Mouse (Mus musculus): Measurements from ENCODE around the gene Pcgf6. TPM values are rescaled to one million over a fixed set of nuclear protein-coding genes. Genes with fewer than 3 reads are reported as not detected.

Pcgf6 gene
- total RNA-seq (2014; rRNA removed) (29.9 and 33.3 TPM in 2 replicates), polyA plus RNA-seq (2015; fragmentation: Nextera tagmentation; extraction: Ambion mirVana) (13.7 and 20.9 TPM in 2 replicates)

DNA sequence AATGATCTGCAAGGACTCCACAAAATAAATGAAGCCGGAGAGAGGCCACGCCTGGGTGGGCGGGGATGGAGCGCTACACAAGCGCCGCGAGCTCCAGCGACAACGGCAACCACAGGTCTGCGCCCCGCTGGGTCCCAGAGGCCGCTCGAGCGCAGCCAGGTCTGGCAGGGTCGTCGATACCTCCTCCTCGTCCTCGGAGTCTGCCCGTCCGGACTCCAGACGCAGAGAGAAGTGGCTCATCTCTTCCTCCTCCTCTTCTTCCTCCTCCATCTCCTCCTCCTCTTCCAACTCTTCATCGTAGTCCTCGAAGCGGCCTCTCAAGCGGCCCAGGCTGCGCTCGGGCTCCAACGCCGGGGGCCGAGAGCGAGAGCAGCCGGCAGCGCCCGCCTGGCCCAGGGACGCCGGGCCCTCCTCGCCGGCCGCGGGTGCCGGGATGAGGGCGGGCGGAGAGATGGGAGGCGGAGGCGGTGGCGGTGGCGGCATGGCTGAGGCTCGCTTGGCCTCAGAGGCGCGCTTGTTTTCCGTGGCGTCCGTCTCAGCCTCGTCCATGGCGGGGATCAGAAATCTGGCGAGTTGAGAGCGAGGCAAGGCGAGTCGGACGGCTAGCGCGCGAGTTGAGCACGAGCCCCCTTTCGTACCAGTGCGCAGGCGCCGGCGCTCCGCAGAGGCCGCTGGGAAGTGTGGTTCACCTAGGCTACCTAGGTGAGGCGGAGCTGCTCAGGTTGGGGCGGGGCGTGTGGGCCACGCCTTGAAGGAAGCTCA, at the start of gene Pcgf6:
Gene Pcgf6, minus strand, starts transcription at position 636 of the 762 bp plus-strand sequence.
- under 1% methylated on average over 73 of the region's 75 CpGs for WGBS
- DNase-seq: peak; percentile 91
- no peaks in the 10 kb centered on the region for H3K27me3 ChIP-seq (ENCODE audit: insufficient read depth, low read length)

DNA sequence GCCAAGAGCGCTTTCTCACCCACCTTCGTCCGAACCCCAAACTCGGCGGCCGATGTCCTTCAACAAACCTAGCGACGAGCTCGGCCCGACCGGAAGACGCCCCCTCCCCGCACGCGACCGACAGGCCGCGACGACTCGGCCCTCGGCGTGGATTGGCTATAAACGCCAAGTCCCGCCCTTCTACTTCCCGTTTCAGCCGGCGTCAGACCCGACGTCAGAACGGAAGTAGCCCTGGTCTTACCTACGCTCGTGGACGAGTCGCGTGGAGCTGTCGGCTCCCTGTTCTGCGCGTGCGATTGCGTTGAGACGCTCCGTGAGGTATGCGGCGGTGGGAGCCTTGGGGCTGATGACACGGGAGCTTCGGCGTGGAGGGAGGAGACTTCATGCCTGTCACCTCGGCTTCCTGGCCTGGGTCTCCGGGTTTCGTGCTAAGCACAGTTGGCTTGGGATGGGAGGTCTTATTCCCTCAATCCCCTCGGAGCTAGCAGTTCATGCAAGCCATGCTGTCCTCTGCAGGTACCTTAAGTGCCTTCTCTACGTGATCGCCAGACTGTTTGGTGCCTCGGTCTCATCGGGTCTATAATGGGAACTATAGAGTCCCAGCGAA, 39.9 kb upstream of the Pcgf6 start, which contains the start of the genes Usmg5 and Pdcd11:
Gene Usmg5, minus strand, starts transcription at position 98 of the 607 bp plus-strand sequence.
Gene Pdcd11, plus strand, starts transcription at position 219 of the 607 bp plus-strand sequence.
- DNase-seq (peak; percentile 98), ATAC-seq (peak; percentile 99)
- Histone ChIP-seq H3K4me2 (ENCODE audit: low read depth) (peak within 1 kb of the TSS; percentile 66), H3K9me3 (ENCODE audit: low read length) (no peaks in the 10 kb centered on the region), H3K4me1 (ENCODE audit: insufficient read depth) (peaks cover 11% of the 10 kb centered on the region; the same call in 1 of the 2 replicates), H3K27me3 (ENCODE audit: insufficient read depth, low read length) (no peaks in the 10 kb centered on the region), H3K9ac (peak within 1 kb of the TSS; percentile 98), H3K4me3 (ENCODE audit: low read depth, low read length) (peak within 1 kb of the TSS; percentile 92), H3K27ac (ENCODE audit: low read depth, low read length) (peak within 1 kb of the TSS; percentile 87), H3K36me3 (ENCODE audit: insufficient read depth) (peaks cover 24% of the 10 kb centered on the region)
- TF ChIP-seq CTCF (IDR thresholded peaks at IDR 0.05; ENCODE audit: low read depth): no peak
- WGBS: 3% methylated on average over 56 of the region's 56 CpGs

More for the DNA sequence above, at the start of gene Pcgf6:
- Histone ChIP-seq H3K9ac (peak within 1 kb of the TSS; percentile 93), H3K4me2 (ENCODE audit: low read depth) (peak within 1 kb of the TSS; percentile 80), H3K27ac (ENCODE audit: low read depth, low read length) (peak within 1 kb of the TSS; percentile 94), H3K36me3 (ENCODE audit: insufficient read depth) (peaks cover 14% of the 10 kb centered on the region), H3K4me1 (ENCODE audit: insufficient read depth) (peaks cover 10% of the 10 kb centered on the region), H3K4me3 (ENCODE audit: low read depth, low read length) (peak within 1 kb of the TSS; percentile 82), H3K9me3 (ENCODE audit: low read length) (no peaks in the 10 kb centered on the region)
- ATAC-seq: peak; percentile 96
- TF ChIP-seq CTCF (IDR thresholded peaks at IDR 0.05; ENCODE audit: low read depth): peak; percentile 20; the same call in 1 of the 2 replicates

DNA sequence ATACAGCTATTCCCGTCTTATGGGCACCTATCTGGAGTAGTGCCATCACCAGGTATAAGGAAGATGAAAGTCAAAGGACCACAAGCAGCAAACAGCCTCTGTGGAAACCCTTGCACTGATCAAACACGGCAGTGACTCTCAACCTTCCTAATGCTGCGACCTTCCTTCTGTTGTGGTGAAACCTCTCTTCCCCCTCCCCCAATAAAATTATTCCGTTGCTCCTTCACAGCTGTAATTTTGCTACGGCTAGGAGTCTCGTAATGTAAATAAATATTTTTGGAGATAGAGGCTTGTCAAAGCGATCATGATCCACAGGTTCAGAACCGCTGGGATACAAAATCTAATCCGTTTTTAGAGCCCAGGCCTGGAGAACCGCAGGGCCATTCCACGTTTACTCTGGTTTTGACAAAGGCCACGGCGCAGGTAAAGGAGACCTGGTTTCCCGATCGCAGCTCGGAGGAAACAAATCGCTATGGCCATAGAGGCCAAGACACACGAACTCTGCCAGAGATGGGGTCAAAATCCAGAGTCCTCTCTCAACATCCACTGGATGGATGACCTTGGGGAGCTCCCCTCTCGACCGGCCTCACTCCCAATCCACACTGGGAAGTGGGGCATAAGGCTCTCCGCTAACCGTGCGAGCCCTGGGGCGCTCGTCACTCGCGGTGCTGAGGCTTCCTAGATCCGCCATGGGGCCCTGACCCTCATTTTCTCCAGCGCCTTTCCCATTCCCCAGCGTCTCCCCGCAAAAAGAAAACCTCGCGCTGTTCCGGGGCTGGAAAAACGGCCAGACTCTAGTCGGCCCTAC, 39.2 kb upstream of the Pcgf6 start:
- 2% methylated on average over 36 of the region's 36 CpGs for WGBS
- no peak for TF ChIP-seq CTCF (IDR thresholded peaks at IDR 0.05; ENCODE audit: low read depth)
- DNase-seq: peak; percentile 23
- H3K4me2 ChIP-seq (ENCODE audit: low read depth): peak overlapping the region; percentile 66
- peaks cover 22% of the 10 kb centered on the region for H3K36me3 ChIP-seq (ENCODE audit: insufficient read depth)
- peak overlapping the region; percentile 92 for H3K4me3 ChIP-seq (ENCODE audit: low read depth, low read length)
- H3K27me3 ChIP-seq (ENCODE audit: insufficient read depth, low read length): no peaks in the 10 kb centered on the region
- no peaks in the 10 kb centered on the region for H3K9me3 ChIP-seq (ENCODE audit: low read length)
- H3K4me1 ChIP-seq (ENCODE audit: insufficient read depth): peaks cover 11% of the 10 kb centered on the region; the same call in 1 of the 2 replicates
- peak; percentile 57 for ATAC-seq
- peak overlapping the region; percentile 98 for H3K9ac ChIP-seq
- peak overlapping the region; percentile 87 for H3K27ac ChIP-seq (ENCODE audit: low read depth, low read length)

DNA sequence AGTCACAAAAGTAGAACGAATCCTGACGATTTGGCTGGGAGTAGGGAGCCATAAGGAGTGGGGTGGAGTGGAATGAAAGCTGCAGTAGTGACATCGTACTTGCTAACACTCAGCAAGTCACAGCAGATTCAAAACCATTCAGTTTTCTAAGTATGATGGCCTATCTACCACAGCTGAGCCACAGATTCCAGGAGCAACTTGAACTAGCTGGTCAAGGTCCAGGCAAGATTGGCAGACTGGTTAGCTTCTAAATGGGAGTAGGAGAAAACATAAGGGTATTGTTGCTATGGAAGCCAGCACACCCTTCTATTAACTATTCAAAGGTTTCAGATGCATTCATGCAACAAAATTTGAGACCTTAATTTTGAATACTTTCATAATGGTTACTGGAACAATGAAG, 37.5 kb upstream of the Pcgf6 start:
- no peak overlapping the region for H3K9ac ChIP-seq
- no peak for ATAC-seq
- peaks cover 31% of the 10 kb centered on the region for H3K36me3 ChIP-seq (ENCODE audit: insufficient read depth)
- 71% methylated on average over 3 of the region's 3 CpGs for WGBS
- no peak for TF ChIP-seq CTCF (IDR thresholded peaks at IDR 0.05; ENCODE audit: low read depth)
- no peak overlapping the region for H3K4me2 ChIP-seq (ENCODE audit: low read depth)
- no peak for DNase-seq
- no peak overlapping the region for H3K27ac ChIP-seq (ENCODE audit: low read depth, low read length)
- H3K4me1 ChIP-seq (ENCODE audit: insufficient read depth): peaks cover 11% of the 10 kb centered on the region; the same call in 1 of the 2 replicates
- H3K27me3 ChIP-seq (ENCODE audit: insufficient read depth, low read length): no peaks in the 10 kb centered on the region
- H3K4me3 ChIP-seq (ENCODE audit: low read depth, low read length): no peak overlapping the region
- H3K9me3 ChIP-seq (ENCODE audit: low read length): no peaks in the 10 kb centered on the region

DNA sequence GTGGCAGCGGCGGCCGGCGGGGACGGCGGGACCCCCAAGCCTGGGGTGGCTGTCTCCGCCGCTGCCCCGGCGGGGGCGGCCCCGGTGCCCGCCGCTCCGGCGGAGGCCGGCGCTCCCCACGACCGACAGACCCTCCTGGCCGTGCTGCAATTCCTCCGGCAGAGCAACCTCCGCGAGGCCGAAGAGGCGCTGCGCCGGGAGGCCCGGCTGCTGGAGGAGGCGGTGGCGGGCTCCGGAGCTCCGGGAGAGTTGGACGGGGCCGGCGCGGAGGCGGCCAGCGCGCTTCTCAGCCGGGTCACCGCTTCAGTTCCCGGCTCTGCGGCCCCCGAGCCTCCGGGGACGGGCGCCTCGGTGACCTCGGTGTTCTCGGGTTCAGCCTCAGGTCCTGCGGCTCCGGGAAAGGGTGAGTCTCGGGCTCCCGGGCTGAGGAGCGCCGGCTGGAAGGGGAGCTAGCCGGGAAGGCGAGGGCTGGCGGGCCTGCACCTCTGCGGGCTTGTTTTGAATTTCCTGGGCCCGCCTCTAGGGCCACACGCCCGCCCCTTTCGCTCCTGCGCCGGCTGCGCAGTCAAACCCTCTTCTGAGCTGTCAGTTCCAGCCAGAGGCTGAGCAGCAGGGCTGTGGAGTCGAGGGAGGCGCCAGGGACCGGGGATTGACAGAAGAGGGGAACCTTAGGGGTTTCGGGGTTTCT, 17.4 kb upstream of the Pcgf6 start:
- Histone ChIP-seq H3K9me3 (ENCODE audit: low read length) (no peaks in the 10 kb centered on the region), H3K4me3 (ENCODE audit: low read depth, low read length) (peak overlapping the region; percentile 92), H3K27me3 (ENCODE audit: insufficient read depth, low read length) (no peaks in the 10 kb centered on the region), H3K9ac (peak overlapping the region; percentile 78), H3K4me2 (ENCODE audit: low read depth) (peak overlapping the region; percentile 59), H3K27ac (ENCODE audit: low read depth, low read length) (peak overlapping the region; percentile 92), H3K4me1 (ENCODE audit: insufficient read depth) (peaks cover 3% of the 10 kb centered on the region; the same call in 1 of the 2 replicates), H3K36me3 (ENCODE audit: insufficient read depth) (peaks cover 20% of the 10 kb centered on the region; the same call in 1 of the 2 replicates)
- DNase-seq (peak; percentile 84), ATAC-seq (peak; percentile 95)
- 3% methylated on average over 60 of the region's 72 CpGs for WGBS
- TF ChIP-seq CTCF (IDR thresholded peaks at IDR 0.05; ENCODE audit: low read depth): peak; percentile 21; the same call in 1 of the 2 replicates

All from forebrain, postnatal 0 days (tissue).